Mouse (Mus musculus): ENCODE measurements around the gene 9530077C05Rik.

- no peak for TF ChIP-seq CTCF (IDR thresholded peaks at IDR 0.05; ENCODE audit: low read depth)
- no peak for TF ChIP-seq EP300 (IDR thresholded peaks at IDR 0.05; ENCODE audit: low read depth)
Measured at GRCm38 (mm10) chr9:22405414-22405813, 5.9 kb upstream of the 9530077C05Rik start.

All from liver, postnatal 0 days (tissue).